Mouse (Mus musculus): ENCODE data around the gene Ublcp1. TPM values are rescaled to one million over a fixed set of nuclear protein-coding genes. Genes with fewer than 3 reads are reported as not detected.

Ublcp1 gene
- polyA plus RNA-seq, 1 experiment = 17.7 TPM

GRCm38 (mm10) chr11:44413371-44413770 is 56.9 kb downstream of the Ublcp1 start:
- H3K79me2 ChIP-seq (ENCODE audit: control insufficient read depth, insufficient read depth) = no peaks in the 10 kb centered on the region
- H3K4me3 ChIP-seq (ENCODE audit: insufficient read depth, poor library complexity, severe bottlenecking) = no peak overlapping the region
- H3K36me3 ChIP-seq (ENCODE audit: control insufficient read depth, insufficient read depth) = no peaks in the 10 kb centered on the region
- no peaks in the 10 kb centered on the region for H3K79me3 ChIP-seq (ENCODE audit: low read depth)
- TF ChIP-seq CTCF (IDR thresholded peaks at IDR 0.05; ENCODE audit: control insufficient read depth, insufficient read depth, insufficient read length) (no peak), USF1 (IDR thresholded peaks at IDR 0.05; ENCODE audit: low read depth) (no peak), MYOD1 (IDR thresholded peaks at IDR 0.05; ENCODE audit: control insufficient read depth, insufficient read length, low read depth) (no peak), MYOG (IDR thresholded peaks at IDR 0.05; ENCODE audit: control insufficient read depth, extremely low read depth, insufficient read length) (no peak), FOSL1 (IDR thresholded peaks at IDR 0.05; ENCODE audit: insufficient read depth, low read length, poor library complexity, severe bottlenecking) (no peak), MAX (IDR thresholded peaks at IDR 0.05) (no peak), CEBPB (IDR thresholded peaks at IDR 0.05; ENCODE audit: low read depth) (no peak)
- no peak overlapping the region for H3ac ChIP-seq (ENCODE audit: control insufficient read depth, insufficient read length, low read depth)
- peaks cover 4% of the 10 kb centered on the region for H3K27me3 ChIP-seq (ENCODE audit: control insufficient read depth, insufficient read depth, insufficient read length)

- Histone ChIP-seq H3K4me3 (ENCODE audit: insufficient read depth, poor library complexity, severe bottlenecking) (no peak overlapping the region), H3K79me2 (ENCODE audit: control insufficient read depth, insufficient read depth) (no peaks in the 10 kb centered on the region), H3K27me3 (ENCODE audit: control insufficient read depth, insufficient read depth, insufficient read length) (no peaks in the 10 kb centered on the region), H3ac (ENCODE audit: control insufficient read depth, insufficient read length, low read depth) (no peak overlapping the region), H3K79me3 (ENCODE audit: low read depth) (no peaks in the 10 kb centered on the region), H3K36me3 (ENCODE audit: control insufficient read depth, insufficient read depth) (no peaks in the 10 kb centered on the region)
- TF ChIP-seq MAX (IDR thresholded peaks at IDR 0.05) (no peak), MYOG (IDR thresholded peaks at IDR 0.05; ENCODE audit: control insufficient read depth, extremely low read depth, insufficient read length) (no peak), MYOD1 (IDR thresholded peaks at IDR 0.05; ENCODE audit: control insufficient read depth, insufficient read length, low read depth) (no peak), CEBPB (IDR thresholded peaks at IDR 0.05; ENCODE audit: low read depth) (no peak), CTCF (IDR thresholded peaks at IDR 0.05; ENCODE audit: control insufficient read depth, insufficient read depth, insufficient read length) (no peak), USF1 (IDR thresholded peaks at IDR 0.05; ENCODE audit: low read depth) (no peak), FOSL1 (IDR thresholded peaks at IDR 0.05; ENCODE audit: insufficient read depth, low read length, poor library complexity, severe bottlenecking) (no peak)
Observed at GRCm38 (mm10) chr11:44412276-44412675, 58.0 kb downstream of the Ublcp1 start.

- Histone ChIP-seq H3K36me3 (ENCODE audit: control insufficient read depth, insufficient read depth) (no peaks in the 10 kb centered on the region), H3K4me3 (ENCODE audit: insufficient read depth, poor library complexity, severe bottlenecking) (no peak overlapping the region), H3K27me3 (ENCODE audit: control insufficient read depth, insufficient read depth, insufficient read length) (no peaks in the 10 kb centered on the region), H3ac (ENCODE audit: control insufficient read depth, insufficient read length, low read depth) (no peak overlapping the region), H3K79me2 (ENCODE audit: control insufficient read depth, insufficient read depth) (no peaks in the 10 kb centered on the region), H3K79me3 (ENCODE audit: low read depth) (no peaks in the 10 kb centered on the region)
- TF ChIP-seq MYOD1 (IDR thresholded peaks at IDR 0.05; ENCODE audit: control insufficient read depth, insufficient read length, low read depth) (no peak), USF1 (IDR thresholded peaks at IDR 0.05; ENCODE audit: low read depth) (no peak), MAX (IDR thresholded peaks at IDR 0.05) (no peak)
Observed at GRCm38 (mm10) chr11:44410413-44410812, 59.9 kb downstream of the Ublcp1 start.

GRCm38 (mm10) chr11:44408626-44409025 is 61.7 kb downstream of the Ublcp1 start:
- Histone ChIP-seq H3K4me3 (ENCODE audit: insufficient read depth, poor library complexity, severe bottlenecking) (no peak overlapping the region), H3K79me2 (ENCODE audit: control insufficient read depth, insufficient read depth) (no peaks in the 10 kb centered on the region), H3ac (ENCODE audit: control insufficient read depth, insufficient read length, low read depth) (no peak overlapping the region), H3K36me3 (ENCODE audit: control insufficient read depth, insufficient read depth) (no peaks in the 10 kb centered on the region), H3K79me3 (ENCODE audit: low read depth) (no peaks in the 10 kb centered on the region), H3K27me3 (ENCODE audit: control insufficient read depth, insufficient read depth, insufficient read length) (no peaks in the 10 kb centered on the region)
- TF ChIP-seq FOSL1 (IDR thresholded peaks at IDR 0.05; ENCODE audit: insufficient read depth, low read length, poor library complexity, severe bottlenecking) (no peak), USF1 (IDR thresholded peaks at IDR 0.05; ENCODE audit: low read depth) (no peak), MYOG (IDR thresholded peaks at IDR 0.05; ENCODE audit: control insufficient read depth, extremely low read depth, insufficient read length) (no peak), MYOD1 (IDR thresholded peaks at IDR 0.05; ENCODE audit: control insufficient read depth, insufficient read length, low read depth) (no peak), MAX (IDR thresholded peaks at IDR 0.05) (no peak), CTCF (IDR thresholded peaks at IDR 0.05; ENCODE audit: control insufficient read depth, insufficient read depth, insufficient read length) (no peak), CEBPB (IDR thresholded peaks at IDR 0.05; ENCODE audit: low read depth) (no peak)

- H3K79me3 ChIP-seq (ENCODE audit: low read depth) = no peaks in the 10 kb centered on the region
- no peak for TF ChIP-seq MYOG (IDR thresholded peaks at IDR 0.05; ENCODE audit: control insufficient read depth, extremely low read depth, insufficient read length)
- no peak for TF ChIP-seq USF1 (IDR thresholded peaks at IDR 0.05; ENCODE audit: low read depth)
- no peak for TF ChIP-seq CEBPB (IDR thresholded peaks at IDR 0.05; ENCODE audit: low read depth)
- no peak for TF ChIP-seq MYOD1 (IDR thresholded peaks at IDR 0.05; ENCODE audit: control insufficient read depth, insufficient read length, low read depth)
- TF ChIP-seq FOSL1 (IDR thresholded peaks at IDR 0.05; ENCODE audit: insufficient read depth, low read length, poor library complexity, severe bottlenecking) = no peak
- no peak for TF ChIP-seq CTCF (IDR thresholded peaks at IDR 0.05; ENCODE audit: control insufficient read depth, insufficient read depth, insufficient read length)
- TF ChIP-seq MAX (IDR thresholded peaks at IDR 0.05) = no peak
- H3K79me2 ChIP-seq (ENCODE audit: control insufficient read depth, insufficient read depth) = no peaks in the 10 kb centered on the region
- no peak overlapping the region for H3K4me3 ChIP-seq (ENCODE audit: insufficient read depth, poor library complexity, severe bottlenecking)
- H3ac ChIP-seq (ENCODE audit: control insufficient read depth, insufficient read length, low read depth) = no peak overlapping the region
- H3K36me3 ChIP-seq (ENCODE audit: control insufficient read depth, insufficient read depth) = no peaks in the 10 kb centered on the region
- H3K27me3 ChIP-seq (ENCODE audit: control insufficient read depth, insufficient read depth, insufficient read length) = no peaks in the 10 kb centered on the region
Observed at GRCm38 (mm10) chr11:44406457-44406856, 63.8 kb downstream of the Ublcp1 start.

GRCm38 (mm10) chr11:44405961-44406360 is 64.3 kb downstream of the Ublcp1 start:
- Histone ChIP-seq H3K27me3 (ENCODE audit: control insufficient read depth, insufficient read depth, insufficient read length) (no peaks in the 10 kb centered on the region), H3K4me3 (ENCODE audit: insufficient read depth, poor library complexity, severe bottlenecking) (no peak overlapping the region), H3K79me3 (ENCODE audit: low read depth) (no peaks in the 10 kb centered on the region), H3K79me2 (ENCODE audit: control insufficient read depth, insufficient read depth) (no peaks in the 10 kb centered on the region), H3K36me3 (ENCODE audit: control insufficient read depth, insufficient read depth) (no peaks in the 10 kb centered on the region), H3ac (ENCODE audit: control insufficient read depth, insufficient read length, low read depth) (no peak overlapping the region)
- TF ChIP-seq MYOG (IDR thresholded peaks at IDR 0.05; ENCODE audit: control insufficient read depth, extremely low read depth, insufficient read length) (no peak), USF1 (IDR thresholded peaks at IDR 0.05; ENCODE audit: low read depth) (no peak), CTCF (IDR thresholded peaks at IDR 0.05; ENCODE audit: control insufficient read depth, insufficient read depth, insufficient read length) (no peak), MYOD1 (IDR thresholded peaks at IDR 0.05; ENCODE audit: control insufficient read depth, insufficient read length, low read depth) (no peak), CEBPB (IDR thresholded peaks at IDR 0.05; ENCODE audit: low read depth) (no peak), MAX (IDR thresholded peaks at IDR 0.05) (no peak)
